Mouse (Mus musculus) cerebellum, adult 2 months (tissue): ENCODE results near the gene C1s1.

Source experiments
- CTCF ChIP-seq: fragments of 200-500 bp; IDR thresholded peaks from 2 replicates; pipeline ENCODE4 v1.5.1; 2011; ENCODE audit warnings: low read depth, mild to moderate bottlenecking, control low read depth, low read length, moderate library complexity, borderline replicate concordance; ENCODE audit not compliant: insufficient read depth
- POLR2A ChIP-seq: fragments of 200-500 bp; IDR thresholded peaks from 2 replicates; pipeline ENCODE4 v1.6.1; 2011; ENCODE audit warnings: low read length, control low read depth, borderline replicate concordance; ENCODE audit not compliant: insufficient read depth

- TF ChIP-seq POLR2A = no peak
- TF ChIP-seq CTCF = no peak
Observed at GRCm38 (mm10) chr6:124501473-124501872, 40.7 kb downstream of the C1s1 start.
